Mouse (Mus musculus) hindbrain, embryonic 12.5 days (tissue): ENCODE measurements at regions not wholly inside any gene's neighbourhood (a gene's known extent, or its start where the extent isn't known, plus 50 kb on each side); places are given as distances from the start of the nearest gene placed in this dataset.

Source experiments
- ATAC-seq: fragments of 200-750 bp; cut with Nextera tagmentation; 2 replicates; pipeline ENCODE4 v1.8.0; 2017; ENCODE audit warnings: moderate TSS enrichment; ENCODE audit not compliant: low FRiP score
- H3K27ac ChIP-seq: fragments of 300-500 bp; sonication (generic); 2 replicates; pipeline ENCODE4 v1.5.1; 2016; ENCODE audit warnings: mild to moderate bottlenecking
- H3K27me3 ChIP-seq: fragments of 300-500 bp; sonication (generic); 2 replicates; pipeline ENCODE4 v1.6.1; 2016; ENCODE audit warnings: mild to moderate bottlenecking
- H3K36me3 ChIP-seq: fragments of 300-500 bp; sonication (generic); 2 replicates; pipeline ENCODE4 v1.6.1; 2016; ENCODE audit warnings: mild to moderate bottlenecking
- H3K4me1 ChIP-seq: fragments of 300-500 bp; sonication (generic); 2 replicates; pipeline ENCODE4 v1.6.1; 2016
- H3K4me2 ChIP-seq: fragments of 300-500 bp; sonication (generic); replicated peaks from 2 replicates; pipeline ENCODE4 v1.6.1; 2016; ENCODE audit warnings: mild to moderate bottlenecking
- H3K4me3 ChIP-seq: fragments of 300-500 bp; sonication (generic); 2 replicates; pipeline ENCODE4 v1.5.1; 2016; ENCODE audit warnings: mild to moderate bottlenecking
- H3K9ac ChIP-seq: fragments of 300-500 bp; sonication (generic); 2 replicates; pipeline ENCODE4 v1.6.1; 2016; ENCODE audit warnings: mild to moderate bottlenecking, moderate library complexity
- H3K9me3 ChIP-seq: fragments of 300-500 bp; sonication (generic); replicated peaks from 2 replicates; pipeline ENCODE4 v1.6.1; 2016; ENCODE audit warnings: mild to moderate bottlenecking
- WGBS: fragments of 180-500 bp; shearing (Covaris S2); methylation state at CpG from one replicate; pipeline ENCODE4 v1.1.7; 2016; 5-methylcytosine and 5-hydroxymethylcytosine counted together

DNA sequence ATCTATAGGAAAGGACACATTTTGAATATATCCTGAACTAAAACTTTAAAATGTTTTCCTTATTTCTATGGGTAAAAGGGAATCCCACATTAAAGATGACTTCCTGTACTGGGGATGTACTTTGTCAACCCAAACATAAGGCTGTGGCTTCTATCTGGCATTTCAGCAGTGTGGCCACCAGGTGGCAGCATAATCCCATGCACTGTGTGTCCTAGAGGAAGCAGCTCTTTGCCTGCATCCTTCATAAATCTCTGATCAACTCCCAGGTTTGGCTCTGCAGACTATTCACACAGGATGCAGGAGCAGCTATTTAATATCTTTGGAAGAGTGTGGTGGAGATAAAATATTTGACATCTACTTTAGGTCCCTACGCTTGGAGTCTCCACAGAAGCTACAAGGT lies 59.1 kb downstream of the Bmp15 start:
- Histone ChIP-seq H3K27me3 (no peaks in the 10 kb centered on the region), H3K36me3 (no peaks in the 10 kb centered on the region)
- WGBS = 78% methylated on average over 1 of the region's 1 CpGs

DNA sequence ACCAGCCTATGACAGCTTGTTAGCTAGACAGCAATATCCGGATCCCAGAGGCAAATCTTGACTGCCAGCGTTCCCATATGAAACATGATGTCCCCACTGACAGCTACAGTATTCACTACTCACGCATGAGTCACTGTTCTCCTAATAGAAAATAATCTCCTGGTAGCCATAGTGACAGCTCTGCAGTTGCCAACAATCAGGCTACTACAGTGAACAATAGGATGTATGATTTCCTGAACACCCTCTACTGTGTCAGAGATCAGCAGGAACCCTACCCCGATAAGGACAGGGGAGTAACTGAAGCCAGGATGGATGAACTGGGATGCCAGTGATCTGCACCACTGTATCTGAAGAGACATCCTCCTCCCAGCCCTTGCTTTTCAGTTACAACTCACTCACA lies 62.0 kb downstream of the Bmp15 start:
- H3K4me3 ChIP-seq = no peak overlapping the region
- no peaks in the 10 kb centered on the region for H3K36me3 ChIP-seq
- no peaks in the 10 kb centered on the region for H3K9me3 ChIP-seq
- ATAC-seq = no peak
- no peaks in the 10 kb centered on the region for H3K27me3 ChIP-seq
- H3K27ac ChIP-seq = no peak overlapping the region
- H3K9ac ChIP-seq = no peak overlapping the region
- H3K4me2 ChIP-seq = no peak overlapping the region
- 77% methylated on average over 4 of the region's 4 CpGs for whole genome bisulfite sequencing
- H3K4me1 ChIP-seq = no peaks in the 10 kb centered on the region

More for the DNA sequence above, 59.1 kb downstream of the Bmp15 start:
- Histone ChIP-seq H3K4me2 (no peak overlapping the region), H3K4me1 (no peaks in the 10 kb centered on the region), H3K9me3 (no peaks in the 10 kb centered on the region), H3K27ac (no peak overlapping the region), H3K4me3 (no peak overlapping the region), H3K9ac (no peak overlapping the region)
- peak; percentile 64; the same call in 1 of the 2 replicates for ATAC-seq

DNA sequence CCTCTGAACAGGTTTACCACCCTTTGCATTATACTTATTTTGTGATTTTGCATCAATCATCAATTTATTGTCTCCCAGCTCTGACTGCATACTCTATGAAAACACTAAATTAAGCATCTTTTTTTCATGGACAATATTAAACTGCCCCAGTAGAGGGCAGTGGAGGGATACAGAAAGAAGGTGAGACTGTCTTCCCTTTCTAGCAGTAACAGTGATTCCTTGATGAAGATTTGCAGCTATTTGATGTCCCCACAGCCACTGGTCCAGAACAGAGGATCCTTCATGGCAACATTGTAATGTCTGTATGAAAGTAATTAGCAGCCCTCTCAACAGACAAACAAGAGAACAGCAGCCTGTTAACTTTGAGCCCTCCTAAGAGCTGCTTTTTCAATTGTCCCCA lies 66.5 kb downstream of the Bmp15 start:
- H3K27me3 ChIP-seq = no peaks in the 10 kb centered on the region
- no peak for ATAC-seq
- no peak overlapping the region for H3K27ac ChIP-seq
- H3K4me1 ChIP-seq = no peaks in the 10 kb centered on the region
- no peak overlapping the region for H3K4me2 ChIP-seq
- no peak overlapping the region for H3K4me3 ChIP-seq
- no peaks in the 10 kb centered on the region for H3K36me3 ChIP-seq
- no peaks in the 10 kb centered on the region for H3K9me3 ChIP-seq
- H3K9ac ChIP-seq = no peak overlapping the region

- H3K4me1 ChIP-seq = no peaks in the 10 kb centered on the region
- H3K9ac ChIP-seq = no peak overlapping the region
- H3K27me3 ChIP-seq = no peaks in the 10 kb centered on the region
- H3K36me3 ChIP-seq = no peaks in the 10 kb centered on the region
- no peak for ATAC-seq
- no peak overlapping the region for H3K4me2 ChIP-seq
- no peaks in the 10 kb centered on the region for H3K9me3 ChIP-seq
- 65% methylated on average over 2 of the region's 2 CpGs for WGBS
- no peak overlapping the region for H3K4me3 ChIP-seq
- no peak overlapping the region for H3K27ac ChIP-seq
Measured at GRCm38 (mm10) chrX:6252873-6253272, 67.6 kb downstream of the Bmp15 start.
